Mouse (Mus musculus): ENCODE data around the gene Pak3.
"Not testable (repeated sequence)": the region's sequence is repeated elsewhere in the genome, so short reads cannot be mapped to it uniquely, and the experiment has no call there.

Pak3 gene

GRCm38 (mm10) chrX:143518168-143518901, at the start of gene Pak3:
Gene Pak3, plus strand, starts transcription at chrX:143518591.
- peak; percentile 3 for DNase-seq (ENCODE audit: low spot score)

- peak; percentile 100 for DNase-seq (ENCODE audit: low spot score)
Observed at GRCm38 (mm10) chrX:143482866-143483265, 35.5 kb upstream of the Pak3 start.

- DNase-seq (ENCODE audit: low spot score): no peak
Observed at GRCm38 (mm10) chrX:143501053-143501695, 17.2 kb upstream of the Pak3 start.

GRCm38 (mm10) chrX:143501776-143502365, 16.5 kb upstream of the Pak3 start:
- DNase-seq (ENCODE audit: low spot score): no peak

GRCm38 (mm10) chrX:143518917-143519316, 526 bp downstream of the Pak3 start:
- no peak for DNase-seq (ENCODE audit: low spot score)

GRCm38 (mm10) chrX:143519454-143519853, 1.1 kb downstream of the Pak3 start:
- DNase-seq (ENCODE audit: low spot score): not testable (repeated sequence)

- DNase-seq (ENCODE audit: low spot score): no peak
Observed at GRCm38 (mm10) chrX:143520195-143520594, 1.8 kb downstream of the Pak3 start.

GRCm38 (mm10) chrX:143532331-143532730, 13.9 kb downstream of the Pak3 start:
- DNase-seq (ENCODE audit: low spot score): no peak

- DNase-seq (ENCODE audit: low spot score): no peak
Observed at GRCm38 (mm10) chrX:143533574-143533973, 15.2 kb downstream of the Pak3 start.

- DNase-seq (ENCODE audit: low spot score): no peak
Observed at GRCm38 (mm10) chrX:143542756-143543155, 24.4 kb downstream of the Pak3 start.

GRCm38 (mm10) chrX:143543186-143543793, 24.9 kb downstream of the Pak3 start:
- DNase-seq (ENCODE audit: low spot score): peak; percentile 30

GRCm38 (mm10) chrX:143573691-143574090, 55.3 kb downstream of the Pak3 start:
- no peak for DNase-seq (ENCODE audit: low spot score)

GRCm38 (mm10) chrX:143579925-143580324, 61.5 kb downstream of the Pak3 start:
- no peak for DNase-seq (ENCODE audit: low spot score)

- no peak for DNase-seq (ENCODE audit: low spot score)
Observed at GRCm38 (mm10) chrX:143580458-143580959, 62.1 kb downstream of the Pak3 start.

- no peak for DNase-seq (ENCODE audit: low spot score)
Observed at GRCm38 (mm10) chrX:143606877-143607449, 88.6 kb downstream of the Pak3 start.

- DNase-seq (ENCODE audit: low spot score): no peak
Observed at GRCm38 (mm10) chrX:143618734-143619133, 100.3 kb downstream of the Pak3 start.

GRCm38 (mm10) chrX:143627767-143628166, 109.4 kb downstream of the Pak3 start:
- no peak for DNase-seq (ENCODE audit: low spot score)

GRCm38 (mm10) chrX:143643936-143644335, 125.5 kb downstream of the Pak3 start:
- DNase-seq (ENCODE audit: low spot score): no peak

- DNase-seq (ENCODE audit: low spot score): no peak
Observed at GRCm38 (mm10) chrX:143644807-143645206, 126.4 kb downstream of the Pak3 start.

- DNase-seq (ENCODE audit: low spot score): no peak
Observed at GRCm38 (mm10) chrX:143654308-143655176, 136.2 kb downstream of the Pak3 start.

- DNase-seq (ENCODE audit: low spot score): no peak
Observed at GRCm38 (mm10) chrX:143655177-143655492, 136.7 kb downstream of the Pak3 start.
